Mouse (Mus musculus) myocyte (in vitro differentiated cells): Measurements from ENCODE around the gene Alkbh6.

ENCODE experiments used
- MAX ChIP-seq: IDR thresholded peaks from one replicate; pipeline ENCODE4 v1.6.1; 2011; ENCODE audit warnings: low read depth, mild to moderate bottlenecking, control low read depth
- POLR2A ChIP-seq: IDR thresholded peaks from one replicate; pipeline ENCODE4 v1.6.1; 2011; ENCODE audit warnings: low read depth, mild to moderate bottlenecking, control low read depth, moderate library complexity; ENCODE audit not compliant: insufficient read length

DNA sequence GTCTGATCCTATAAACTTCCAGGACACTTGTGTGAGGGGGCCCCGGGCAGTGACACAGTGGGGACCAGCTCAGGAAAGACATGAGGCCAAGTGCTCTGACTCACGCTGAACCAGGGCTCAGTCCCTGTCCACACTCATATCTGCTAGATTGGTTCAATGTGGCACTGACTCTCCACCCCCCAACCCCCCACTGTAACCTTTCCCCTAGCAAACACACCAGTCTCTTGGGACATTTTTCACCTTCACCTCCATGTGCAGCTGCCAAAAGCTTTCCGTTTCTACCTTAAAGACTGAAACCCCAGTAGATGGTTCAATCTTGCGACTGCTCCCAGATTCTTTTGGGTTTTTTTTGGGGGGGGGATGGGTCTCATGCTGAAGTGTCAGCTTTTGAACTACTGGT is 45.5 kb downstream of the Alkbh6 start:
- TF ChIP-seq MAX (no peak), POLR2A (no peak)
